Mouse (Mus musculus): Measurements from ENCODE around the gene Mpig6b. TPM values are rescaled to one million over a fixed set of nuclear protein-coding genes. Genes with fewer than 3 reads are reported as not detected.

Mpig6b gene
- total RNA-seq, 1 experiment from 2014 or later, result not detected

Other genes with a start within 250 kb of the Mpig6b start
- 60.8 to 71.7 TPM (median 69.2 TPM) in 4 replicates for gene Stk19, start 229.2 kb downstream of the Mpig6b start, total RNA-seq (2023; ENCODE audit: inconsistent age)
- gene Dxo, start 229.2 kb downstream of the Mpig6b start, total RNA-seq (2023; ENCODE audit: inconsistent age), result 75.3 to 85.7 TPM (median 83.7 TPM) in 4 replicates
- 102 to 123 TPM (median 110 TPM) in 4 replicates for gene Skiv2l, start 216.0 kb downstream of the Mpig6b start, total RNA-seq (2023; ENCODE audit: inconsistent age)
- gene Nelfe, start 215.8 kb downstream of the Mpig6b start, total RNA-seq (2023; ENCODE audit: inconsistent age), result 33.5 to 41.3 TPM (median 38.0 TPM) in 4 replicates
- gene Cfb, start 203.7 kb downstream of the Mpig6b start, total RNA-seq (2023; ENCODE audit: inconsistent age), result 0.54 TPM in 1 of 4 replicates, not detected in the others
- gene Zbtb12, start 186.7 kb downstream of the Mpig6b start, total RNA-seq (2023; ENCODE audit: inconsistent age), result 11.1 to 11.4 TPM (median 11.2 TPM) in 4 replicates
- gene Gm20547, start 184.1 kb downstream of the Mpig6b start, total RNA-seq (2023; ENCODE audit: inconsistent age), result 0.27 TPM in 1 of 4 replicates, not detected in the others
- 1.8 to 3.4 TPM (median 2.8 TPM) in 4 replicates for gene C2, start 167.9 kb downstream of the Mpig6b start, total RNA-seq (2023; ENCODE audit: inconsistent age)
- 152 to 164 TPM (median 157 TPM) in 4 replicates for gene Ehmt2, start 167.7 kb downstream of the Mpig6b start, total RNA-seq (2023; ENCODE audit: inconsistent age)
- gene Slc44a4, start 151.7 kb downstream of the Mpig6b start, total RNA-seq (2023; ENCODE audit: inconsistent age), result not detected in 4 replicates
- gene Neu1, start 134.9 kb downstream of the Mpig6b start, total RNA-seq (2023; ENCODE audit: inconsistent age), result 94.9 to 102 TPM (median 98.6 TPM) in 4 replicates
- gene Hspa1b, start 106.9 kb downstream of the Mpig6b start, total RNA-seq (2023; ENCODE audit: inconsistent age), result 17.8 to 62.2 TPM (median 28.7 TPM) in 4 replicates
- gene Gm20481, start 96.3 kb downstream of the Mpig6b start, total RNA-seq (2023; ENCODE audit: inconsistent age), result not detected in 4 replicates
- gene Hspa1a, start 94.0 kb downstream of the Mpig6b start, total RNA-seq (2023; ENCODE audit: inconsistent age), result 10.4 to 29.3 TPM (median 20.1 TPM) in 4 replicates
- gene Hspa1l, start 93.5 kb downstream of the Mpig6b start, total RNA-seq (2023; ENCODE audit: inconsistent age), result 0.21 to 0.38 TPM in 2 of 4 replicates, not detected in the others
- 30.0 to 37.2 TPM (median 32.0 TPM) in 4 replicates for gene Lsm2, start 84.3 kb downstream of the Mpig6b start, total RNA-seq (2023; ENCODE audit: inconsistent age)
- 269 to 300 TPM (median 290 TPM) in 4 replicates for gene Vars, start 65.2 kb downstream of the Mpig6b start, total RNA-seq (2023; ENCODE audit: inconsistent age)
- gene Vwa7, start 49.6 kb downstream of the Mpig6b start, total RNA-seq (2023; ENCODE audit: inconsistent age), result 0.16 to 0.54 TPM (median 0.25 TPM) in 4 replicates
- 3.4 to 6.4 TPM (median 4.6 TPM) in 4 replicates for gene Sapcd1, start 38.2 kb downstream of the Mpig6b start, total RNA-seq (2023; ENCODE audit: inconsistent age)
- 6.1 to 10.5 TPM (median 9.2 TPM) in 4 replicates for gene Msh5, start 19.4 kb downstream of the Mpig6b start, total RNA-seq (2023; ENCODE audit: inconsistent age)
- gene Clic1, start 16.2 kb downstream of the Mpig6b start, total RNA-seq (2023; ENCODE audit: inconsistent age), result 196 to 218 TPM (median 210 TPM) in 4 replicates
- gene Ddah2, start 7.1 kb downstream of the Mpig6b start, total RNA-seq (2023; ENCODE audit: inconsistent age), result 2.6 to 4.8 TPM (median 4.2 TPM) in 4 replicates
- not detected in 4 replicates for gene Ly6g6c, start 796 bp downstream of the Mpig6b start, total RNA-seq (2023; ENCODE audit: inconsistent age)
- not detected in 4 replicates for gene Ly6g6e, start 10.7 kb upstream of the Mpig6b start, total RNA-seq (2023; ENCODE audit: inconsistent age)
- gene Ly6g6d, start 11.9 kb upstream of the Mpig6b start, total RNA-seq (2023; ENCODE audit: inconsistent age), result not detected in 4 replicates
- not detected in 4 replicates for gene Ly6g6f, start 19.4 kb upstream of the Mpig6b start, total RNA-seq (2023; ENCODE audit: inconsistent age)
- gene Abhd16a, start 23.1 kb upstream of the Mpig6b start, total RNA-seq (2023; ENCODE audit: inconsistent age), result 76.3 to 80.8 TPM (median 77.2 TPM) in 4 replicates
- gene Ly6g5c, start 42.1 kb upstream of the Mpig6b start, total RNA-seq (2023; ENCODE audit: inconsistent age), result not detected in 4 replicates
- gene Ly6g5b, start 49.2 kb upstream of the Mpig6b start, total RNA-seq (2023; ENCODE audit: inconsistent age), result 0.93 to 1.6 TPM (median 1.2 TPM) in 4 replicates
- gene Gpank1, start 55.3 kb upstream of the Mpig6b start, total RNA-seq (2023; ENCODE audit: inconsistent age), result 24.7 to 31.8 TPM (median 30.3 TPM) in 4 replicates
- 121 to 143 TPM (median 135 TPM) in 4 replicates for gene Csnk2b, start 55.9 kb upstream of the Mpig6b start, total RNA-seq (2023; ENCODE audit: inconsistent age)
- gene D17H6S53E, start 60.2 kb upstream of the Mpig6b start, total RNA-seq (2023; ENCODE audit: inconsistent age), result 10.6 to 19.4 TPM (median 13.7 TPM) in 4 replicates
- gene Apom, start 65.9 kb upstream of the Mpig6b start, total RNA-seq (2023; ENCODE audit: inconsistent age), result 0.51 to 2.8 TPM (median 0.69 TPM) in 3 of 4 replicates, not detected in the other
- gene Bag6, start 69.0 kb upstream of the Mpig6b start, total RNA-seq (2023; ENCODE audit: inconsistent age), result 446 to 480 TPM (median 464 TPM) in 4 replicates
- 328 to 347 TPM (median 341 TPM) in 4 replicates for gene Prrc2a, start 98.7 kb upstream of the Mpig6b start, total RNA-seq (2023; ENCODE audit: inconsistent age)
- gene Aif1, start 109.9 kb upstream of the Mpig6b start, total RNA-seq (2023; ENCODE audit: inconsistent age), result 4.4 to 9.9 TPM (median 8.0 TPM) in 4 replicates
- gene Lst1, start 122.3 kb upstream of the Mpig6b start, total RNA-seq (2023; ENCODE audit: inconsistent age), result 38.1 to 43.3 TPM (median 40.2 TPM) in 4 replicates
- gene Ltb, start 128.3 kb upstream of the Mpig6b start, total RNA-seq (2023; ENCODE audit: inconsistent age), result 564 to 668 TPM (median 599 TPM) in 4 replicates
- 9.9 to 12.7 TPM (median 11.2 TPM) in 4 replicates for gene Tnf, start 135.8 kb upstream of the Mpig6b start, total RNA-seq (2023; ENCODE audit: inconsistent age)
- 31.8 to 44.1 TPM (median 36.1 TPM) in 4 replicates for gene Lta, start 139.2 kb upstream of the Mpig6b start, total RNA-seq (2023; ENCODE audit: inconsistent age)
- not detected in 4 replicates for gene Gm16181, start 154.7 kb upstream of the Mpig6b start, total RNA-seq (2023; ENCODE audit: inconsistent age)
- 1.6 to 2.5 TPM (median 2.1 TPM) in 4 replicates for gene Atp6v1g2, start 167.5 kb upstream of the Mpig6b start, total RNA-seq (2023; ENCODE audit: inconsistent age)
- gene Nfkbil1, start 169.6 kb upstream of the Mpig6b start, total RNA-seq (2023; ENCODE audit: inconsistent age), result 13.3 to 15.9 TPM (median 13.7 TPM) in 4 replicates
- 432 to 470 TPM (median 447 TPM) in 4 replicates for gene Ddx39b, start 175.6 kb upstream of the Mpig6b start, total RNA-seq (2023; ENCODE audit: inconsistent age)
- 1,753 to 1,919 TPM (median 1,880 TPM) in 4 replicates for gene H2-D1, start 196.5 kb upstream of the Mpig6b start, total RNA-seq (2023; ENCODE audit: inconsistent age)

Measured in B cell, adult (primary cell).